Mouse (Mus musculus): ENCODE measurements at regions not wholly inside any gene's neighbourhood (a gene's known extent, or its start where the extent isn't known, plus 50 kb on each side); places are given as distances from the start of the nearest gene placed in this dataset.

- no peak for DNase-seq
These were observed 54.4 kb upstream of the Ly86 start for GRCm38 (mm10) chr13:37290636-37291035.

GRCm38 (mm10) chr13:37288993-37289392 is 56.0 kb upstream of the Ly86 start:
- no peak for DNase-seq

- no peak for DNase-seq
These were observed 62.5 kb upstream of the Ly86 start for GRCm38 (mm10) chr13:37282515-37282914.

GRCm38 (mm10) chr13:37279078-37279789 is 65.8 kb upstream of the Ly86 start:
- no peak for DNase-seq

- DNase-seq = no peak
These were observed 95.2 kb upstream of the Ly86 start for GRCm38 (mm10) chr13:37249581-37250461.

- no peak for DNase-seq
These were observed 96.3 kb upstream of the Ly86 start for GRCm38 (mm10) chr13:37248741-37249140.

GRCm38 (mm10) chr13:37240048-37240447 is 105.0 kb upstream of the Ly86 start:
- no peak for DNase-seq

- DNase-seq = no peak
These were observed 107.7 kb upstream of the Ly86 start for GRCm38 (mm10) chr13:37237285-37237684.

GRCm38 (mm10) chr13:37225834-37226233 is 119.2 kb upstream of the Ly86 start:
- DNase-seq = no peak

- no peak for DNase-seq
These were observed 124.6 kb upstream of the Ly86 start for GRCm38 (mm10) chr13:37220436-37220835.

- DNase-seq = no peak
These were observed 126.4 kb upstream of the Ly86 start for GRCm38 (mm10) chr13:37218596-37218995.

GRCm38 (mm10) chr13:37214590-37215282 is 130.3 kb upstream of the Ly86 start:
- no peak for DNase-seq

GRCm38 (mm10) chr13:37197136-37197535 is 147.1 kb upstream of the F13a1 start:
- no peak for DNase-seq

- DNase-seq = no peak
These were observed 145.8 kb upstream of the F13a1 start for GRCm38 (mm10) chr13:37195857-37196256.

- DNase-seq = no peak
These were observed 131.2 kb upstream of the F13a1 start for GRCm38 (mm10) chr13:37181169-37181787.

GRCm38 (mm10) chr13:37176526-37176925 is 126.5 kb upstream of the F13a1 start:
- no peak for DNase-seq

GRCm38 (mm10) chr13:37175997-37176396 is 126.0 kb upstream of the F13a1 start:
- DNase-seq = no peak

- DNase-seq = no peak
These were observed 108.9 kb upstream of the F13a1 start for GRCm38 (mm10) chr13:37158831-37159522.

- DNase-seq = no peak
These were observed 107.8 kb upstream of the F13a1 start for GRCm38 (mm10) chr13:37157808-37158207.

- DNase-seq = no peak
These were observed 101.9 kb upstream of the F13a1 start for GRCm38 (mm10) chr13:37151835-37152516.

GRCm38 (mm10) chr13:37149961-37150360 is 99.9 kb upstream of the F13a1 start:
- no peak for DNase-seq

All from cerebellum, adult 9-11 months (tissue).